Mouse (Mus musculus): ENCODE data around the gene Actrt3. TPM values are rescaled to one million over a fixed set of nuclear protein-coding genes. Genes with fewer than 3 reads are reported as not detected.
"Not testable (repeated sequence)": the region's sequence is repeated elsewhere in the genome, so short reads cannot be mapped to it uniquely, and the experiment has no call there.

The Actrt3 gene
- polyA plus RNA-seq, 1 experiment = not detected

GRCm38 (mm10) chr3:30597271-30597670 lies 2.5 kb downstream of the Actrt3 start:
- Histone ChIP-seq H3K27ac (ENCODE audit: control insufficient read depth, insufficient read depth, low read depth, low read length, poor library complexity) (no peak overlapping the region), H3K4me1 (ENCODE audit: control insufficient read depth, insufficient read depth, low read length) (no peaks in the 10 kb centered on the region), H3K4me3 (replicated peaks; ENCODE audit: control insufficient read depth, low read depth, low read length) (no peak overlapping the region)
- TF ChIP-seq POLR2A (IDR thresholded peaks at IDR 0.05; ENCODE audit: borderline replicate concordance, control insufficient read depth, low read depth, low read length) = no peak
- TF ChIP-seq CTCF (IDR thresholded peaks at IDR 0.05; ENCODE audit: control insufficient read depth, insufficient read depth, low read length) = no peak
- 85% methylated on average over 7 of the region's 7 CpGs for WGBS

GRCm38 (mm10) chr3:30595111-30595832 lies 4.5 kb downstream of the Actrt3 start:
- Histone ChIP-seq H3K27ac (ENCODE audit: control insufficient read depth, insufficient read depth, low read depth, low read length, poor library complexity) (peak overlapping the region; percentile 27; the same call in 1 of the 2 replicates), H3K4me1 (ENCODE audit: control insufficient read depth, insufficient read depth, low read length) (no peaks in the 10 kb centered on the region), H3K4me3 (replicated peaks; ENCODE audit: control insufficient read depth, low read depth, low read length) (peak overlapping the region; percentile 69)
- WGBS = under 1% methylated on average over 62 of the region's 62 CpGs
- TF ChIP-seq POLR2A (IDR thresholded peaks at IDR 0.05; ENCODE audit: borderline replicate concordance, control insufficient read depth, low read depth, low read length) (0 out of 2 replicates have a peak, but pooled peaks have one; percentile 19), CTCF (IDR thresholded peaks at IDR 0.05; ENCODE audit: control insufficient read depth, insufficient read depth, low read length) (no peak)

GRCm38 (mm10) chr3:30593719-30594485 lies 5.8 kb downstream of the Actrt3 start:
- no peak overlapping the region for H3K27ac ChIP-seq (ENCODE audit: control insufficient read depth, insufficient read depth, low read depth, low read length, poor library complexity)
- 76% methylated on average over 4 of the region's 4 CpGs for WGBS

DNA sequence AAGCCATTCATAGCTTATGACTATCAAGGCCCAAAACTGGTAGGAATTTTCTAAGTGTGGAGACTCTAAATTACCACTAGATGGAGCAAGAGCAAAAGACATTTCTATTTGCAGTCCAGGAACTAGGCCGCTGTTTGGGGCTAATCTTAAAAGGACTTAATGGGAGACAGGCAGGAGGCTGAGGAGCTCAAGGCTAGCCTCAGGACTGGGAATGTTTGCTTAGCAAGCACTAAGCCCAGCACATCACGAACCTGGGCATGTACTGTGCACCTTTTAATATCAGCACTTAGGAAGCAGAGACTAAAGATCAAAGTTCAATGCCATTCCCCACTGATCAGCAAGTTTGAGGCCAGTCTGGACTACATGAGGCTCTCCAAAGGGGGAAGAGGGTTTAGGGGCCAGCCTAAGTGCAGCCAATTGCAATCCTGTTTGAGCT lies 7.3 kb downstream of the Actrt3 start:
- Histone ChIP-seq H3K27ac (ENCODE audit: control insufficient read depth, insufficient read depth, low read depth, low read length, poor library complexity) (no peak overlapping the region), H3K4me3 (replicated peaks; ENCODE audit: control insufficient read depth, low read depth, low read length) (no peak overlapping the region), H3K4me1 (ENCODE audit: control insufficient read depth, insufficient read depth, low read length) (no peaks in the 10 kb centered on the region)
- 3% methylated on average over 2 of the region's 2 CpGs for WGBS
- TF ChIP-seq POLR2A (IDR thresholded peaks at IDR 0.05; ENCODE audit: borderline replicate concordance, control insufficient read depth, low read depth, low read length) (no peak), CTCF (IDR thresholded peaks at IDR 0.05; ENCODE audit: control insufficient read depth, insufficient read depth, low read length) (no peak)

More at GRCm38 (mm10) chr3:30593719-30594485, 5.8 kb downstream of the Actrt3 start:
- no peak overlapping the region for H3K4me3 ChIP-seq (replicated peaks; ENCODE audit: control insufficient read depth, low read depth, low read length)
- TF ChIP-seq CTCF (IDR thresholded peaks at IDR 0.05; ENCODE audit: control insufficient read depth, insufficient read depth, low read length) (no peak), POLR2A (IDR thresholded peaks at IDR 0.05; ENCODE audit: borderline replicate concordance, control insufficient read depth, low read depth, low read length) (no peak)
- H3K4me1 ChIP-seq (ENCODE audit: control insufficient read depth, insufficient read depth, low read length) = no peaks in the 10 kb centered on the region

- no peak for TF ChIP-seq CTCF (IDR thresholded peaks at IDR 0.05; ENCODE audit: control insufficient read depth, insufficient read depth, low read length)
- no peak for TF ChIP-seq POLR2A (IDR thresholded peaks at IDR 0.05; ENCODE audit: borderline replicate concordance, control insufficient read depth, low read depth, low read length)
- Histone ChIP-seq H3K27ac (ENCODE audit: control insufficient read depth, insufficient read depth, low read depth, low read length, poor library complexity) (no peak overlapping the region), H3K4me1 (ENCODE audit: control insufficient read depth, insufficient read depth, low read length) (no peaks in the 10 kb centered on the region), H3K4me3 (replicated peaks; ENCODE audit: control insufficient read depth, low read depth, low read length) (no peak overlapping the region)
- 74% methylated on average over 6 of the region's 6 CpGs for WGBS
Measured at GRCm38 (mm10) chr3:30588865-30589264, 10.9 kb downstream of the Actrt3 start.

- TF ChIP-seq CTCF (IDR thresholded peaks at IDR 0.05; ENCODE audit: control insufficient read depth, insufficient read depth, low read length) (no peak), POLR2A (IDR thresholded peaks at IDR 0.05; ENCODE audit: borderline replicate concordance, control insufficient read depth, low read depth, low read length) (no peak)
Measured at GRCm38 (mm10) chr3:30573549-30573948, 26.2 kb downstream of the Actrt3 start.

GRCm38 (mm10) chr3:30566333-30566732 lies 33.4 kb downstream of the Actrt3 start:
- H3K4me3 ChIP-seq (replicated peaks; ENCODE audit: control insufficient read depth, low read depth, low read length); H3K4me1 ChIP-seq (ENCODE audit: control insufficient read depth, insufficient read depth, low read length); H3K27ac ChIP-seq (ENCODE audit: control insufficient read depth, insufficient read depth, low read depth, low read length, poor library complexity): not testable (repeated sequence)
- WGBS = 83% methylated on average over 1 of the region's 2 CpGs

More at GRCm38 (mm10) chr3:30573549-30573948, 26.2 kb downstream of the Actrt3 start:
- no peaks in the 10 kb centered on the region for H3K4me1 ChIP-seq (ENCODE audit: control insufficient read depth, insufficient read depth, low read length)
- no peak overlapping the region for H3K27ac ChIP-seq (ENCODE audit: control insufficient read depth, insufficient read depth, low read depth, low read length, poor library complexity)
- WGBS = 77% methylated on average over 2 of the region's 2 CpGs
- H3K4me3 ChIP-seq (replicated peaks; ENCODE audit: control insufficient read depth, low read depth, low read length) = no peak overlapping the region

- TF ChIP-seq CTCF (IDR thresholded peaks at IDR 0.05; ENCODE audit: control insufficient read depth, insufficient read depth, low read length) = no peak
- TF ChIP-seq POLR2A (IDR thresholded peaks at IDR 0.05; ENCODE audit: borderline replicate concordance, control insufficient read depth, low read depth, low read length) = no peak
- Histone ChIP-seq H3K4me1 (ENCODE audit: control insufficient read depth, insufficient read depth, low read length) (no peaks in the 10 kb centered on the region; the same call in 1 of the 2 replicates), H3K4me3 (replicated peaks; ENCODE audit: control insufficient read depth, low read depth, low read length) (no peak overlapping the region), H3K27ac (ENCODE audit: control insufficient read depth, insufficient read depth, low read depth, low read length, poor library complexity) (no peak overlapping the region)
- 30% methylated on average over 6 of the region's 6 CpGs for WGBS
Measured at GRCm38 (mm10) chr3:30560677-30561314, 38.9 kb downstream of the Actrt3 start.
